Mouse (Mus musculus): ENCODE measurements around the gene Mroh3. TPM values are rescaled to one million over a fixed set of nuclear protein-coding genes. Genes with fewer than 3 reads are reported as not detected.

Gene Mroh3
- 1.1 and 2.2 TPM in 2 replicates for polyA plus RNA-seq (2012; rRNA removed)

DNA sequence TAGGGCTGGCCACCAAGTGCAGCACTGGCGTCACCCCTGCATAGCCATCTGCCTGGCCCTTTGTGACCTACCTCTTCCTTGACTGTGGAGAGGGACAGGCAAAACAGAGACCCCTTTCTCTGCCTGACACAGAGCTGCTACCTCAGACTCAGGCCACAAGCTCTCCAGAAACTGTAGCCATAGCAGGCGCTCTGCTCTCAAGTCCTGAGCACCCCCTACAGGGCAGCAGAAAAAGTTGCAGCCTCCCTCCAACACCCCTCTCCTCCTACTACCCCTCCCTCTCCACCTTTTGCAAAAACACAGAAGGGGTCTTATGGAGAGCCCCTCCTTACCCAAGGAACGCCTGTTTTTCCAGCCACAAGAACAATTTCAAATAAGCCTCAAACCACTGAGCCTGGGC is at the start of gene Mroh3:
TSS of gene Mroh3 (minus strand) at position 26 of the 400 bp plus-strand sequence.
- H3K27me3 ChIP-seq (ENCODE audit: control insufficient read depth, insufficient read depth, low read length) = no peaks in the 10 kb centered on the region
- 66% methylated on average over 3 of the region's 3 CpGs for WGBS
- TF ChIP-seq CTCF (IDR thresholded peaks at IDR 0.05; ENCODE audit: extremely low read depth, insufficient read length, insufficient replicate concordance, low read depth, low read length) = peak; percentile 60; the same call in 1 of the 2 replicates
- TF ChIP-seq POLR2A (IDR thresholded peaks at IDR 0.05; ENCODE audit: low read depth, low read length) = no peak

DNA sequence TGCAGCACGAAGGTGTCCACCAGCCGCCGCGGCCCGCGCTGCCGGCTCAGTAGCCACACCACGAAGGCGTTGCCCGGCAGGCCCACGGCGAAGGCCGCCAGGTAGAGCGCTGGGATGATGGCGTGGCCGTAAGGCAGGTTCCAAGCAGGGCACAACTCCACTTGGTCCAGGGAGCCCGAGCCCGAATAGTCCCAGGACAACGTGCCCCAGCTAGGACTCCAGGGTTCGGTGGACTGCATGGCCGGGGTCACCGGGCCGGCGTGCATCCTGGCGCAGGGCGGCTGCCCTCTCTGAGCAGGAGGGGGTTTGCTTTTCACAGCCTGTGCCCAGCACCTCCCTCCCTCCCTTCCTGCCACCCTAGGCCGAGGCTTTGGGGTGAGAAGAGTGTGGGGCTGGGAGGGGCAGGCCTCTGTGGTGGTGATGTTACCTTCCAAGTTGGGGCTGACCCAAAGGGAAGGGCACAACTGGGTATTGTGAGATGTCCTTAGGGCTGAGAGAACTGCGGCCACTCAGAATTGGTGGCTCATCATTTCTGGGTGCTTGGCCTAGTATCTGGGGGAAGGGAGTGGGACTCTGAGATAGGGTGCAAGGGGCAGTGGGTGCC is 48.1 kb upstream of the Mroh3 start, which contains the start of gene Gpr25:
TSS of gene Gpr25 (minus strand) at position 239 of the 604 bp plus-strand sequence.
- H3K27ac ChIP-seq (ENCODE audit: insufficient read depth, low read depth, low read length) = no peak within 1 kb of the TSS
- no peaks in the 10 kb centered on the region for H3K36me3 ChIP-seq (ENCODE audit: control insufficient read depth, insufficient read depth, low read length)
- H3K4me3 ChIP-seq (ENCODE audit: low read depth, low read length) = peak within 1 kb of the TSS; percentile 59
- WGBS = 15% methylated on average over 28 of the region's 28 CpGs
- peaks cover 11% of the 10 kb centered on the region for H3K4me1 ChIP-seq (ENCODE audit: control insufficient read depth, insufficient read depth, insufficient read length, low read length)
- no peak for TF ChIP-seq CTCF (IDR thresholded peaks at IDR 0.05; ENCODE audit: extremely low read depth, insufficient read length, insufficient replicate concordance, low read depth, low read length)
- no peak for TF ChIP-seq POLR2A (IDR thresholded peaks at IDR 0.05; ENCODE audit: low read depth, low read length)
- peaks cover 30% of the 10 kb centered on the region for H3K27me3 ChIP-seq (ENCODE audit: control insufficient read depth, insufficient read depth, low read length)

More for the DNA sequence above, at the start of gene Mroh3:
- H3K4me3 ChIP-seq (ENCODE audit: low read depth, low read length) = no peak within 1 kb of the TSS
- H3K36me3 ChIP-seq (ENCODE audit: control insufficient read depth, insufficient read depth, low read length) = peaks cover 48% of the 10 kb centered on the region
- H3K27ac ChIP-seq (ENCODE audit: insufficient read depth, low read depth, low read length) = no peak within 1 kb of the TSS
- H3K4me1 ChIP-seq (ENCODE audit: control insufficient read depth, insufficient read depth, insufficient read length, low read length) = no peaks in the 10 kb centered on the region

DNA sequence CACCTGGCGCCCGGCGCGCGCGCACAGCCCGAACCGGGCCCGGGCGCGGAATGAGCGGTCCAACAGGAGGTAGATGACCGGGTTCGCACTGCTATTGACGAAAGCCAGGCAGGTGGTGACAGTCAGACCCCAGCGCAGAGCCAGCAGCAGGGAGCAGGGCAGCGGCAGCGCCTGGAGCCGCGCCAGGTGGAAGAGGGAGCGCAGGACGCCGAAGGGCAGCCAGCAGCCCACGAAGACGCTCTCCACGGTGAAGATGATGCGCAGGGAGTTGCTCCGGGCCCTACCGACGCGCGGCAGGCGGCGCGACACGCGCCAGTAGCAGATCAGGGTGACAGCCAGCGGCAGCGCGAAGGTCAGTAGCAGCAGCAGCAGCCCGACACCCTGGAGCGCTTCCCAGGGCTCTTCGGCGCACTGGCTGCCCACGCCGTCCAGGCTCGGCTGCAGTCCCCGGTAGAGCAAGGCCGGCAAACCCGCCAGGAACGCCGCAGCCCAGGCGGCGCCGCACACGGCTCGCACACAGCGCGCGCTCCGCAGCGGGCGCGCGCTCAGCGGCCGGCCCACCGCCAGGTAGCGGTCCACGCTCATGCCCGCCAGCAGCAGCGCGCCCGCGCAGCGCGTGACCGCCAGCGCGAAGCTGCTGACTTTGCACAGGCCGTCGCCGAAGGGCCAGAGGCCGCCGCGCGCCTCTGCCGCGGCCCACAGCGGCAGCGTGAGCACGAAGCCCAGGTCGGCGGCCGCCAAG is 47.4 kb upstream of the Mroh3 start:
- H3K4me3 ChIP-seq (ENCODE audit: low read depth, low read length) = peak overlapping the region; percentile 59
- H3K27ac ChIP-seq (ENCODE audit: insufficient read depth, low read depth, low read length) = no peak overlapping the region
- peaks cover 34% of the 10 kb centered on the region for H3K27me3 ChIP-seq (ENCODE audit: control insufficient read depth, insufficient read depth, low read length)
- no peaks in the 10 kb centered on the region for H3K36me3 ChIP-seq (ENCODE audit: control insufficient read depth, insufficient read depth, low read length)
- TF ChIP-seq CTCF (IDR thresholded peaks at IDR 0.05; ENCODE audit: extremely low read depth, insufficient read length, insufficient replicate concordance, low read depth, low read length) = no peak
- TF ChIP-seq POLR2A (IDR thresholded peaks at IDR 0.05; ENCODE audit: low read depth, low read length) = no peak
- peaks cover 11% of the 10 kb centered on the region for H3K4me1 ChIP-seq (ENCODE audit: control insufficient read depth, insufficient read depth, insufficient read length, low read length)
- 1% methylated on average over 95 of the region's 95 CpGs for WGBS

DNA sequence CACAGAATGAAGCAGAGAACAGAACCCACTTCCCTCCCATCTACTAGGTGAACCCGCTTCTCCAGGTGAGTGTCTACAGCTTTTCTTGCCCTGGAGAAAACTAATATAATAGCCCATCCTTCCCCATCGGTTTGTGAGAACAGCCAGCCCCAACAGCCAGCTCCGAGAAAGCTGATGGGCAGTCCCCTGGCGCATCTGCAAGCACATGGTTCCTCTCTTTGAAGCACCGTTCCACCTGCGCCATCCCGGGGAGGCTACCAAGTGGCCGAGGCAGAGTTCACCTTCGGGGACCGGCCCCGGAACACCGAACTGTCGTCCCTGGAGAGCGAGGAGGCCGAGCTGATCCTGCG is 46.9 kb upstream of the Mroh3 start:
- 2% methylated on average over 16 of the region's 16 CpGs for WGBS
- no peak overlapping the region for H3K27ac ChIP-seq (ENCODE audit: insufficient read depth, low read depth, low read length)
- no peak for TF ChIP-seq POLR2A (IDR thresholded peaks at IDR 0.05; ENCODE audit: low read depth, low read length)
- TF ChIP-seq CTCF (IDR thresholded peaks at IDR 0.05; ENCODE audit: extremely low read depth, insufficient read length, insufficient replicate concordance, low read depth, low read length) = no peak
- peaks cover 34% of the 10 kb centered on the region for H3K27me3 ChIP-seq (ENCODE audit: control insufficient read depth, insufficient read depth, low read length)
- no peaks in the 10 kb centered on the region for H3K36me3 ChIP-seq (ENCODE audit: control insufficient read depth, insufficient read depth, low read length)
- peak overlapping the region; percentile 59 for H3K4me3 ChIP-seq (ENCODE audit: low read depth, low read length)
- peaks cover 11% of the 10 kb centered on the region for H3K4me1 ChIP-seq (ENCODE audit: control insufficient read depth, insufficient read depth, insufficient read length, low read length)

DNA sequence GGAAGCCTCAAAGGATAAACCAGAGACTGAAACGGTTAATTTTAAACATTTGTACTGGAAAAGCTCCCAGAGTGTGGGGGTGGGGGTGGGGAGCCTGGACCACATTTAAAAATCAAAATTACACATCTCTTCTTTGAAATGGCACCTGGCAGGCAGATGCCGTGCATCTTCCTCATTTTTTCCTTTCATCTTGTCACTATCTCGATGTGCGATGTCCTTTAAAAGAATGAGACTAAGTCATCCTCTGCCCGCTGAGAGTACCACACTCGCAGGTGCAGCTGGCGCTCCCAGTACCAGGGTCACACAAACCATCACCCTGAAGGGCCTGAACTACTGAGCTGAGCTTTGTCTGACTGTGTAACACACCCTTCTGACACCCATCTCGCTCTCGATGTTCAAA is 45.9 kb upstream of the Mroh3 start:
- Histone ChIP-seq H3K4me3 (ENCODE audit: low read depth, low read length) (no peak overlapping the region), H3K4me1 (ENCODE audit: control insufficient read depth, insufficient read depth, insufficient read length, low read length) (peaks cover 11% of the 10 kb centered on the region), H3K36me3 (ENCODE audit: control insufficient read depth, insufficient read depth, low read length) (no peaks in the 10 kb centered on the region), H3K27ac (ENCODE audit: insufficient read depth, low read depth, low read length) (no peak overlapping the region), H3K27me3 (ENCODE audit: control insufficient read depth, insufficient read depth, low read length) (peaks cover 32% of the 10 kb centered on the region)
- WGBS = 75% methylated on average over 9 of the region's 9 CpGs
- TF ChIP-seq POLR2A (IDR thresholded peaks at IDR 0.05; ENCODE audit: low read depth, low read length) = no peak
- no peak for TF ChIP-seq CTCF (IDR thresholded peaks at IDR 0.05; ENCODE audit: extremely low read depth, insufficient read length, insufficient replicate concordance, low read depth, low read length)

DNA sequence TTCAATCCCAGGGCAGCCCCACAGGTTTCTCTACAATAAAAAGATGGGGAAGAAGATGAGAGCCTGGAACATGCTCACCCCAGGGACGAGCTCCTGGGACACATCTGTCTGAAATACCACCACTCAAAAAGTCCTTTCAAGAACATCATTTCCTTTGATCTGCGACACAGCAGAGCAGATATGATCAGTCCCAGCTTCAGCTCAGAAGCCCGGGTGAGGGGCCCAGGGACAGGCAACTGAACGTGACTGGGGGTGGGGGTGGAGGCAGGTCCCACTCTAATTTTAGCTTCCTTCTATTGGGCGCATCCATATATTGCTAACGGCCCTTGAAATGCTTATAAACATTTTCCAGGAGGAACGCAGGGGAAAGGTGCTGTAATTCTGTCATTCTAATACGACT is 43.0 kb upstream of the Mroh3 start:
- 60% methylated on average over 8 of the region's 8 CpGs for WGBS
- H3K4me1 ChIP-seq (ENCODE audit: control insufficient read depth, insufficient read depth, insufficient read length, low read length) = peaks cover 9% of the 10 kb centered on the region
- TF ChIP-seq POLR2A (IDR thresholded peaks at IDR 0.05; ENCODE audit: low read depth, low read length) = no peak
- TF ChIP-seq CTCF (IDR thresholded peaks at IDR 0.05; ENCODE audit: extremely low read depth, insufficient read length, insufficient replicate concordance, low read depth, low read length) = no peak
- no peak overlapping the region for H3K4me3 ChIP-seq (ENCODE audit: low read depth, low read length)
- H3K36me3 ChIP-seq (ENCODE audit: control insufficient read depth, insufficient read depth, low read length) = no peaks in the 10 kb centered on the region
- H3K27ac ChIP-seq (ENCODE audit: insufficient read depth, low read depth, low read length) = no peak overlapping the region
- H3K27me3 ChIP-seq (ENCODE audit: control insufficient read depth, insufficient read depth, low read length) = peaks cover 28% of the 10 kb centered on the region

DNA sequence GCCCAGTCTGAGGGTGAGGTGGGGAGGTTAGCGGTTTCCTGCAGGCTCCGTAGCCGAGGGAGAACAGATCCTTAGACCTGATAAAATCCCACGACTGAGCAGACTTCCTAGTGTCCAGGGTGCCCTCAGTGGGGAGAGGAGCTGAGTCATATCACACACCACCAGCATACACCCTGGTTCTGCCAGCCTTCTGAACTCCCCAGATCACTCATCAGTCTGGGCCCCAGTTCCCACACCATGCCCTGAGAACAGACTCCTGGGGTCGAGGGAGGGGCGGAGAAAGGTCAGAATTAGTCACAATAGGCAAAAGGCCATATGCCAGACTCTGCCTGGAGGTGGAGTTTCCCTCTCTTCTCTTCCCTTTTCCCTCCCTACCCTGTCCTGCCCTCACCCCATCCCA is 42.5 kb upstream of the Mroh3 start:
- Histone ChIP-seq H3K4me1 (ENCODE audit: control insufficient read depth, insufficient read depth, insufficient read length, low read length) (peaks cover 7% of the 10 kb centered on the region), H3K27me3 (ENCODE audit: control insufficient read depth, insufficient read depth, low read length) (peaks cover 24% of the 10 kb centered on the region), H3K27ac (ENCODE audit: insufficient read depth, low read depth, low read length) (no peak overlapping the region), H3K4me3 (ENCODE audit: low read depth, low read length) (no peak overlapping the region), H3K36me3 (ENCODE audit: control insufficient read depth, insufficient read depth, low read length) (no peaks in the 10 kb centered on the region)
- 42% methylated on average over 6 of the region's 6 CpGs for WGBS
- TF ChIP-seq POLR2A (IDR thresholded peaks at IDR 0.05; ENCODE audit: low read depth, low read length) = no peak
- TF ChIP-seq CTCF (IDR thresholded peaks at IDR 0.05; ENCODE audit: extremely low read depth, insufficient read length, insufficient replicate concordance, low read depth, low read length) = no peak
